Mouse (Mus musculus): ENCODE data around the gene Gpr89. TPM values are rescaled to one million over a fixed set of nuclear protein-coding genes. Genes with fewer than 3 reads are reported as not detected.

The Gpr89 gene
- total and polyA plus RNA-seq, 2 experiments from 2014 or later, result 34.9 to 40.3 TPM

- Histone ChIP-seq H3K27me3 (ENCODE audit: insufficient read depth, low read length) (no peaks in the 10 kb centered on the region), H3K27ac (no peak overlapping the region), H3K4me2 (ENCODE audit: low read depth, low read length) (peak overlapping the region; percentile 28; the same call in 1 of the 2 replicates), H3K9ac (replicated peaks; ENCODE audit: low read length) (no peak overlapping the region), H3K4me3 (ENCODE audit: low read length) (no peak overlapping the region), H3K9me3 (ENCODE audit: low read length) (no peaks in the 10 kb centered on the region), H3K36me3 (ENCODE audit: insufficient read depth, low read length) (no peaks in the 10 kb centered on the region), H3K4me1 (ENCODE audit: insufficient read depth, low read length) (no peaks in the 10 kb centered on the region; the same call in 1 of the 2 replicates)
- peak; percentile 25 for DNase-seq (ENCODE audit: low spot score)
- 23% methylated on average over 5 of the region's 5 CpGs for WGBS
- ATAC-seq, result peak; percentile 65
- TF ChIP-seq CTCF (IDR thresholded peaks at IDR 0.05; ENCODE audit: low read depth), result no peak
These were observed 26.1 kb upstream of the Gpr89 start for GRCm38 (mm10) chr3:96931261-96931681.

GRCm38 (mm10) chr3:96925920-96926319 lies 20.8 kb upstream of the Gpr89 start, which contains the start of gene Gja8:
Gja8 (minus strand) TSS chr3:96926020.
- no peak within 1 kb of the TSS for H3K4me3 ChIP-seq (ENCODE audit: low read length)
- H3K4me2 ChIP-seq (ENCODE audit: low read depth, low read length), result no peak within 1 kb of the TSS
- H3K36me3 ChIP-seq (ENCODE audit: insufficient read depth, low read length), result no peaks in the 10 kb centered on the region
- no peaks in the 10 kb centered on the region for H3K27me3 ChIP-seq (ENCODE audit: insufficient read depth, low read length)
- H3K4me1 ChIP-seq (ENCODE audit: insufficient read depth, low read length), result no peaks in the 10 kb centered on the region; the same call in 1 of the 2 replicates
- WGBS, result 68% methylated on average over 6 of the region's 6 CpGs
- TF ChIP-seq CTCF (IDR thresholded peaks at IDR 0.05; ENCODE audit: low read depth), result no peak
- no peak within 1 kb of the TSS for H3K27ac ChIP-seq
- ATAC-seq (no peak), DNase-seq (ENCODE audit: low spot score) (no peak)
- no peak within 1 kb of the TSS for H3K9ac ChIP-seq (replicated peaks; ENCODE audit: low read length)
- no peaks in the 10 kb centered on the region for H3K9me3 ChIP-seq (ENCODE audit: low read length)

- Histone ChIP-seq H3K9ac (replicated peaks; ENCODE audit: low read length) (no peak overlapping the region), H3K4me2 (ENCODE audit: low read depth, low read length) (no peak overlapping the region), H3K36me3 (ENCODE audit: insufficient read depth, low read length) (no peaks in the 10 kb centered on the region), H3K4me3 (ENCODE audit: low read length) (no peak overlapping the region), H3K4me1 (ENCODE audit: insufficient read depth, low read length) (no peaks in the 10 kb centered on the region), H3K27ac (no peak overlapping the region), H3K9me3 (ENCODE audit: low read length) (no peaks in the 10 kb centered on the region), H3K27me3 (ENCODE audit: insufficient read depth, low read length) (no peaks in the 10 kb centered on the region)
- ATAC-seq (no peak), DNase-seq (ENCODE audit: low spot score) (no peak)
- TF ChIP-seq CTCF (IDR thresholded peaks at IDR 0.05; ENCODE audit: low read depth), result no peak
- 86% methylated on average over 4 of the region's 4 CpGs for WGBS
These were observed 19.5 kb upstream of the Gpr89 start for GRCm38 (mm10) chr3:96924631-96925030.

- H3K4me2 ChIP-seq (ENCODE audit: low read depth, low read length), result no peak overlapping the region
- no peak overlapping the region for H3K4me3 ChIP-seq (ENCODE audit: low read length)
- no peak overlapping the region for H3K27ac ChIP-seq
- H3K9me3 ChIP-seq (ENCODE audit: low read length), result no peaks in the 10 kb centered on the region
- WGBS, result 77% methylated on average over 7 of the region's 7 CpGs
- no peak for DNase-seq (ENCODE audit: low spot score)
- no peak for ATAC-seq
- no peaks in the 10 kb centered on the region for H3K27me3 ChIP-seq (ENCODE audit: insufficient read depth, low read length)
- no peak overlapping the region for H3K9ac ChIP-seq (replicated peaks; ENCODE audit: low read length)
- no peaks in the 10 kb centered on the region for H3K36me3 ChIP-seq (ENCODE audit: insufficient read depth, low read length)
- no peak for TF ChIP-seq CTCF (IDR thresholded peaks at IDR 0.05; ENCODE audit: low read depth)
- H3K4me1 ChIP-seq (ENCODE audit: insufficient read depth, low read length), result no peaks in the 10 kb centered on the region
These were observed 15.8 kb upstream of the Gpr89 start for GRCm38 (mm10) chr3:96920991-96921390.

- H3K27ac ChIP-seq, result no peak overlapping the region
- TF ChIP-seq CTCF (IDR thresholded peaks at IDR 0.05; ENCODE audit: low read depth), result no peak
- peak overlapping the region; percentile 91 for H3K4me2 ChIP-seq (ENCODE audit: low read depth, low read length)
- H3K9ac ChIP-seq (replicated peaks; ENCODE audit: low read length), result peak overlapping the region; percentile 96
- H3K9me3 ChIP-seq (ENCODE audit: low read length), result no peaks in the 10 kb centered on the region
- H3K27me3 ChIP-seq (ENCODE audit: insufficient read depth, low read length), result no peaks in the 10 kb centered on the region
- H3K4me3 ChIP-seq (ENCODE audit: low read length), result peak overlapping the region; percentile 99
- no peaks in the 10 kb centered on the region for H3K36me3 ChIP-seq (ENCODE audit: insufficient read depth, low read length)
- WGBS, result 42% methylated on average over 9 of the region's 9 CpGs
- ATAC-seq, result peak; percentile 19; the same call in 1 of the 2 replicates
- no peak for DNase-seq (ENCODE audit: low spot score)
- 0 out of 2 replicates have a peak, but pooled peaks cover 6% of the 10 kb centered on the region for H3K4me1 ChIP-seq (ENCODE audit: insufficient read depth, low read length)
These were observed 446 bp upstream of the Gpr89 start for GRCm38 (mm10) chr3:96905592-96905991.

GRCm38 (mm10) chr3:96904393-96904792 lies 753 bp downstream of the Gpr89 start, which contains the start of gene Gja5:
Gja5 (plus strand) TSS chr3:96904693.
- Histone ChIP-seq H3K9me3 (ENCODE audit: low read length) (no peaks in the 10 kb centered on the region), H3K27ac (peak within 1 kb of the TSS; percentile 79), H3K4me2 (ENCODE audit: low read depth, low read length) (peak within 1 kb of the TSS; percentile 91), H3K36me3 (ENCODE audit: insufficient read depth, low read length) (no peaks in the 10 kb centered on the region), H3K27me3 (ENCODE audit: insufficient read depth, low read length) (no peaks in the 10 kb centered on the region), H3K9ac (replicated peaks; ENCODE audit: low read length) (peak within 1 kb of the TSS; percentile 96), H3K4me1 (ENCODE audit: insufficient read depth, low read length) (0 out of 2 replicates have a peak, but pooled peaks cover 6% of the 10 kb centered on the region), H3K4me3 (ENCODE audit: low read length) (peak within 1 kb of the TSS; percentile 99)
- ATAC-seq, result no peak; the same call in 1 of the 2 replicates
- no peak for TF ChIP-seq CTCF (IDR thresholded peaks at IDR 0.05; ENCODE audit: low read depth)
- DNase-seq (ENCODE audit: low spot score), result peak; percentile 3
- 9% methylated on average over 14 of the region's 14 CpGs for WGBS

- no peak for TF ChIP-seq CTCF (IDR thresholded peaks at IDR 0.05; ENCODE audit: low read depth)
- Histone ChIP-seq H3K4me1 (ENCODE audit: insufficient read depth, low read length) (0 out of 2 replicates have a peak, but pooled peaks cover 6% of the 10 kb centered on the region), H3K27me3 (ENCODE audit: insufficient read depth, low read length) (no peaks in the 10 kb centered on the region), H3K4me2 (ENCODE audit: low read depth, low read length) (no peak overlapping the region), H3K27ac (no peak overlapping the region), H3K36me3 (ENCODE audit: insufficient read depth, low read length) (peaks cover 6% of the 10 kb centered on the region; the same call in 1 of the 2 replicates), H3K9ac (replicated peaks; ENCODE audit: low read length) (no peak overlapping the region), H3K9me3 (ENCODE audit: low read length) (no peaks in the 10 kb centered on the region), H3K4me3 (ENCODE audit: low read length) (no peak overlapping the region)
- WGBS, result 93% methylated on average over 4 of the region's 4 CpGs
- DNase-seq (ENCODE audit: low spot score) (no peak), ATAC-seq (no peak)
These were observed 2.7 kb downstream of the Gpr89 start for GRCm38 (mm10) chr3:96902336-96902999.

Measured in hindbrain, postnatal 0 days (tissue).